Mouse (Mus musculus): ENCODE measurements around the gene Sod3.

DNA sequence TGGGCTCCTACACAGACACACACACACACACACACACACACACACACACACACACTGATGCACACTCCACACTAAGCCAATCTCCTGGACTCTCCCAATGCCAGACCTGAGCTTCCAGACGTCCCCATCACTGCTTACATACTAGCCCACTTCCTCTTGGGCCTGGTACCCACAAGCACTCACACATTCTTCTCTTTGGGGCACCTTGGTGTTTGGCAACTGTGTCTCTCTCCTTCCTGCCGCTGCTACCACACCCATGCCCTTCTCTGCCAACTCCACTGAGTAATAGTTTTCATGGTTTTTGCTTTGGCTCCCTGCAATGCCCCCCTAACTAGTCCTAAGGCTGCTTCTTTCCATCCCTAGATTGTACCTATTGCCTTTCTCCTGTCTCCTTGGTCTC is 3.1 kb downstream of the Sod3 start:
- TF ChIP-seq CTCF (IDR thresholded peaks at IDR 0.05; ENCODE audit: borderline replicate concordance, insufficient read depth, low read depth, low read length) (no peak), POLR2A (IDR thresholded peaks at IDR 0.05; ENCODE audit: borderline replicate concordance, insufficient read depth, low read length) (no peak)

All from cerebellum, adult 2 months (tissue).